Mouse (Mus musculus) retina, postnatal 1 day (tissue): ENCODE data around the gene Rdh5.
A peak's percentile ranks its signal among the peaks of the same experiment; 100 is the strongest.

Experiments
- DNase-seq: peaks from one replicate; pipeline ENCODE4 v3.0.0-alpha.2; 2012

Gene Rdh5

GRCm38 (mm10) chr10:128902409-128902988, 20.2 kb downstream of the Rdh5 start:
- DNase-seq = no peak

- no peak for DNase-seq
Measured at GRCm38 (mm10) chr10:128901409-128901808, 21.3 kb downstream of the Rdh5 start.

DNA sequence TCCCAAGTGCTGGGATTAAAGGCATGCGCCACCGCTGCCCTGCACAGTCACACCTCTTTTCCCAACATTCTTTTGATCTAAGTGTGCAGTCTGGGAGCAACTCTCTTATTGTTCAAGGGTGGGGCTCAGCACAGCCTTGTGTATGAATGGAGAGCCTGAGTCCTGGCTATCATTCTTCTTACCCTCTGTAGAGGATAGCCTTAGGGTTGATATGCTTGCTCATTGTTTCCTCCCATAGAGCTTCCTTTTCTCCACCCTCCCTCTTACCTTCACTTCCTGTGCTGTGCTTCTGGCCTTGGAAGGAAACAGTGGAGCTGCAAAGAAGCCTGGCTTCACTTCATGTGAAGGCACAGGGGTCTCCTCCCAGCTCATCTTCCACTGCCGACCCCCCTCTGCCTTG, 22.0 kb downstream of the Rdh5 start, which contains the start of gene Cd63:
Cd63 (plus strand) TSS at position 292 of the 400 bp plus-strand sequence.
- DNase-seq = no peak

DNA sequence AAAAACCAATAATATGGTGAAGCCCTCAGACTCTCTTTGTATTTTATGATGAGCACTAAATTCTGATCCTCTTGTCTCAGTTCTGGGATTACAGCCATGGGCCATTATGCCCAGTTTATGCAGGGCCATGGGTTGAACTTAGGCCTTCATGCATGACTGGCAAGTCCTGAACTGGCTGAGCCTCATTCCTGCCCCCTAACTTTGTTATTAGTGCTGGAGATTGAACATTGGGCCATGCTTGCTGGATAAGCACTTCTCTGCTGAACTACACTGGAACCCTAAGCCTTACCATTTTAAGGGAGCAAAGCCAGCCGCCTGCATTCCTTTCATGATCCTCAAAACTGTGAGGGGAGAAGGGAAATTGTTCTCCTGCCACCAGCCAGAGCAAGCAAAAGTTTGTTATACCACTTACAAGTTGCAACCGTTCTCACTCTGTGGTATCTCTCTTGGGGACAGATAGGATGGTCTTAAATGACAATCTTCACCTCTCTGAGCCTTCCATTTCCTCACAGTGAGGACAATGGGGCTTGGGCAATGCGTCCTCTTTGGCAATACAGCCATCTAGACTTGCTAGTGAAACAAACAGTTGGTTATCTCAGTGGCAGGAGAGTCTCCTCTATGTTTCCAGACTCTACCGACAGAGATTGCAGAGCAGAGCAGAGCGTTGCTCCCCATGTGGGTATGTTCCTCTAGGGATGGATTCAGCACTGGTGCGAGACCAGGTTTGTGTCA, 22.8 kb downstream of the Rdh5 start:
- DNase-seq = no peak

- DNase-seq = no peak
Measured at GRCm38 (mm10) chr10:128897501-128897900, 25.2 kb downstream of the Rdh5 start.

DNA sequence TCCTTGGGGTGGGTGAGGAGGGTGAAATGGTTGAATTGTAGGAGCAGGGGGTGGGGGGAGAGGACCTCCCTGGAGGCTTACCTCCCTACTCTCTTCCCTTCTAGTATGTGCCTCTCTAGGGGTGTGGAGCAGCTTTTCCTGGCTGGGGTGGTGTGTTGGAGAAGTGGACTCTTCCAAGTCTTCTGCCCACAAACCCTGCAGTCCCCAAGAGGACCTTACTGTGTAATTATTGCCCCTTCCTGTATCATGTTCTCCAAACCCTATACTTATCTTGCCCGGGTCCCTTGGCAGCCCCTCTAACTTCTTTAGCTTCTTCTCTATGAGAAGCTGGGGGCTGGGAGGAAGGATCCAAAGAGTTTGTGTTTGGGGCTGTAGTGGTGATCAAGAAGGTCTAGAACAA, 25.9 kb downstream of the Rdh5 start:
- no peak for DNase-seq

DNA sequence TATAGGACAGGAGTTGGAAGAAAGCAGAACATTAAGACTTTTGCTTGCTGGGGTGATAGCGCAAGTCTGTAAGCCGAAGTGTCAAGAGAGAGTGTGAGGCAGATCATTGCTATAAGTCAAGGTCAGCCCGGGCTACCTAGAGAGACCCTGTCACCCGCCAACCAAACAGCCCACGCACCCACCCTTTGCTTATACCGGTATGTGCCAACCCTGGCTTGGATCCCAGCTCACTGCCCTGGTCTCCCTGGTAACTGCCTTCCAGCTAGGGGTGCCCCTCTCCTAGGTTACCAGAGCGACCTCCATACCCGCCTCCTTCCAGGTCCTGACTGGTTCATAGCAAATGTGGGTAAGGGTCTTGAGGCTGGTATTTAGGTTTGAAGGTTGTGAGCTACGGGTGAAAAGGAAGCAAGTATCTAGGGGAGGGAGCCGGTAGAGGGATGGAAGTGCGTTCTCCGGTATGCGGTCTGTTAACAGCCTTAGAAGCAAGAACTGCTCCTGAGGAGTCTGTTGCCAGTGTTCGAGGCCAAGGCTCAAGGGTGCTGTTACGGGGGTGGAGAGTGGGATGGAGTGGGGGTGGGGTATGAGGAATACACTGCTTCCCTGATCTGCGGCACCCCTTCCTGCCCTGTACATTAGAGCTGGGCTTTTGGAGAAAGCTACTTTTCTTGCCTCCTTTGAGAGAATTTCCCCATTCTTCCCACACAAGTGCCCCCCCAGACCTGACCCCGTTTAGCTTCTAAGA, 26.6 kb downstream of the Rdh5 start:
- DNase-seq = peak; percentile 55

GRCm38 (mm10) chr10:128895437-128895836, 27.3 kb downstream of the Rdh5 start:
- DNase-seq = peak; percentile 92

DNA sequence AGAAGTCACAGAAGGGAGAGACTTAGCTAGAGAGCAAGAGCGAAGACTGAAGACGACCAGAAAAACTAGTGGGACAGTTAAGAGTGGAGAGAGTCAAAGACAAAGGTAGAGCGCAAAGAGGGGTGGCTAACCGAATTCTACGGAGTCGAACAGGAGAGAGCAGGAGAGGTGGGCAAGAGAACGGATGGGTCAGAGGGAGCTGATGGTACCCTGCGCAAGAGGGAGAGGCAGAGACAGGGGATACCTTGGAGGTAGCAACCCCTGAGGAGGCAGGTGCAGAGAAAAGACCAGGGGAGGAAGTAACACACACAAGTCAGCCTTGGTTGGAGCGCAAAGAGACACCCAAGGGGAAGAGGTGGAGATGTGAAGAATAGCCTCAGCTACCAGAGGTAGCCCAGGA, 30.4 kb downstream of the Rdh5 start:
- no peak for DNase-seq

GRCm38 (mm10) chr10:128891296-128892094, 31.2 kb downstream of the Rdh5 start, which contains the start of gene Gdf11:
Gene Gdf11, minus strand, starts transcription at chr10:128891718.
- DNase-seq = peak; percentile 93

- DNase-seq = peak; percentile 42
Measured at GRCm38 (mm10) chr10:128890383-128891295, 32.0 kb downstream of the Rdh5 start.

DNA sequence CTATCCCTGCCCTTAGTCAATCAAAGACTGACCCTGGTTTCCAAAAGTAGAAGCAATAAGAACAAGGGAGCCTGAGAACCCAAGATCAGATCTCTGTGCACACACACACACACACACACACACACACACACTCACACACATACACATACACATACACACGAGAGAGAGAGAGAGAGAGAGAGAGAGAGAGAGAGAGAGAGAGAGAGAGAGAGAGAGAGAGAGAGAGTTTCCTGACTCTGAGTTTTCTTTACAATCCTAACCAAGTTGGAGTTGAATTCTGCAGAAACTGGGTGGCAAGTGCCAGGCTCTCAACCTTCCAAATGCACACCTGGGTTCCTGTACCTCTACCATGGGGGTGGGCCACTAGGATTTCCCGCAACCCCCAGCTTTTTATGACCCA, 32.8 kb downstream of the Rdh5 start:
- no peak for DNase-seq

DNA sequence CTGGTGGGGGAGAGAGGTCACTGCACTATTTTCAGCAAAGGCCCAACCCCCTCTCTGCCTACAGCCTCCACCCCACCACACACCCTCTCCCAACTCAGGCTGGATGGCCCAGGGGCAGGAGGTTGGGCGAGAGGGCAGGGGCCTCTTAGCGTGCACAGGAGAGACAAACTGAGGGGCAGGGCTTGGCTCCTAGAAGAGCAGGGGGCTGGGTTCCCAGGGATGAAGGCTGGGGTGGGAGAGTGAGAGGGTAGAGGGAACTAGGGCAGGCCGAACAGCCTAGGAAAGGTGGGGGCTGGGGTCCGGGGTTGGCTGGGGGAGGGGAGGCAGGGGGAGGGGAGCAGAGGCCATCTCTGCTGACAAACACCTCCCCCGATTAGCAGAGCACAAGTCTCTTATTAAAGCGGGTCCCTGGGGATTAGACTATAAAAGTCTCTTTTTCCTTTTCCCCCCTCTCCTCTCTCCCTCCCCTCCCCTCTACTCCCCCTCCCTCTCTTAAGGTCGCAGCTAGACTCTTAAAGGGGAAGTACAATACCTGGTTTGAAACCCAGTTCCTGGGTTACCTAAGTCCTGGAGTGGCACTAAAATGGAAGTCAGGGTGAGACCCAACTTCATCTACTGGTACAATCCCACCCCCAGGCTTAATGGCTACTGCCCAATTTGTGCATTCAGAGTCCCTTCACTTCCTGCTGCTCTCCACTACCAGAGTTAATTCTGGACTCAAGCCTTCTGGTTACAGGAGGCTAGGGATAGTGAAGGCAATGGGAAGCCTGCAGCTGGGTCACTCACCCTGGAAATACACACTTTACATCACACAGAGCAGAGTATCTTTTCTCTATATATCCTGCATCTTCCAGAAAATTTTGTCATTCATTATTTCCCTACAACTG, 33.5 kb downstream of the Rdh5 start:
- DNase-seq = peak; percentile 86

- no peak for DNase-seq
Measured at GRCm38 (mm10) chr10:128882067-128882466, 40.6 kb downstream of the Rdh5 start.

GRCm38 (mm10) chr10:128878811-128879210, 43.9 kb downstream of the Rdh5 start:
- no peak for DNase-seq

DNA sequence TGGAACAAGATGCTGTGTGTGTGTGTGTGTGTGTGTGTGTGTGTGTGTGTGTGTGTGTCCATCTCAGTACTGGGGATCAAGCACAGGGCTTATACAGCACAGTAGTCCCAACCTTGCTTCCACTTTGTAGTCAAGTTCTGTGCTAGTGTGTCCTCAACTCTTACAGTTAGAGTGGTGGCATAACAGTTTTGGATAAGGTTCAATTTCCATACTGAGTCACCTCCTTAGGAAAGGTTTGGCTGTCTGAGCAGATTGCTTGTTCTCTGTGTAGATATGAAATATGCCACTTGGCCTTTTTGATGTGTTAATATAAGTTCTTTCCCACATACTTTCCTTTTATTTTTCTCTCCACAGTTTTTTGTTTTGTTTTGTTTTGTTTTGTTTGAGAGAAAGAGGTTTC, 44.4 kb downstream of the Rdh5 start:
- DNase-seq = no peak

GRCm38 (mm10) chr10:128870341-128870740, 52.3 kb downstream of the Rdh5 start:
- DNase-seq = no peak

DNA sequence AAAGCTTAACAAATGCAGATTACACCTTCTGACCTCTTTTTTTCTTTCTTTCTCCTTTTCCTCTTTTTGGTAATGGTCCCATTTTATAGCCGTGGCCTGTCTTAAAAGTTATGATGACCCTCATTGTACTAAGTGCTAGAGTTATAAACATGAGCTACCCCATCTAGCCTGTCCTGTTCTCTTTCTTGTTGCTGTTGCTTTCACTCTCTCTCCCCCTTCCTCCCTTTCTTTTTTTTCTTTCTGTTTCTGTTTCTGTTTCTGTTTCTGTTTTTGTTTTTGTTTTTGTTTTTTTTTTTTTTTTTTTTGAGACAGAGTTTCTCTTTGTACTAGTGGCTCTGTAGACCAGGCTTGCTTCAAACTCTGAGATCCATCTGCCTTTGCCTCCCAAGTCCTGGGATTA, 56.2 kb downstream of the Rdh5 start:
- DNase-seq = no peak

GRCm38 (mm10) chr10:128866042-128866441, 56.6 kb downstream of the Rdh5 start:
- DNase-seq = peak; percentile 9
